Comparison of ENCODE assay signal across 16 mouse cellular contexts in genomic region chr11:102449043-102450008, GRCm38 (mm10). TPM values are rescaled to one million over a fixed set of nuclear protein-coding genes. Genes with fewer than 3 reads are reported as not detected.
A peak's percentile ranks its signal among the peaks of the same experiment; 100 is the strongest.
DNase-seq lines count a peak whose midpoint lies in the region; ATAC-seq and TF ChIP-seq lines count a peak whose summit lies in the region.
"Had no signal": no experiment of that assay in that cellular context is flagged by ENCODE, and none has a peak within 500 bp of the region (broad histone marks: within the 10 kb centered on the region; RNA-seq: fewer than 3 reads in every experiment).

No protein-coding gene starts in this region.

- WGBS in stomach, embryonic 15.5 days, result 44% methylated on average over 17 of the region's 17 CpGs

- H3K4me2 ChIP-seq in stomach, embryonic 15.5 days, result no peak overlapping the region
- H3K4me2 ChIP-seq: hindbrain, embryonic 12.5 days; lung, embryonic 14.5 days had no signal

- H3K9me3 ChIP-seq in stomach, embryonic 15.5 days, result no peaks in the 10 kb centered on the region
- H3K9me3 ChIP-seq: hindbrain, embryonic 12.5 days had no signal

- H3K4me1 ChIP-seq in stomach, embryonic 15.5 days, result peaks cover 37% of the 10 kb centered on the region

- intact Hi-C loops in left cerebral cortex, adult 2 months (cut with DNase I), result no loop called here
- intact Hi-C loops in left cerebral cortex, postnatal 10 days (cut with DNase I), result loop anchor here (10.0 kb wide), 1 partner anchor 205 kb away; no protein-coding TSS in a partner anchor
- intact Hi-C loops in gastrocnemius, postnatal 14 days (cut with DNase I; ENCODE audit: low total_unique reads), result no loop called here

- no peak overlapping the region for H3K4me3 ChIP-seq in left cerebral cortex, adult 2 months
- H3K4me3 ChIP-seq in stomach, embryonic 15.5 days (replicated peaks), result no peak overlapping the region
- H3K4me3 ChIP-seq: heart, adult 2 months; hindbrain, embryonic 12.5 days had no signal

- H3K36me3 ChIP-seq in stomach, embryonic 15.5 days, result no peaks in the 10 kb centered on the region
- H3K36me3 ChIP-seq: hindbrain, embryonic 12.5 days had no signal

- no peak for ATAC-seq in stomach, embryonic 15.5 days (ENCODE audit: insufficient read depth, low FRiP score, low read depth)
- ATAC-seq: activated CD4-positive, CD25-positive, alpha-beta regulatory T cell, adult 4 months; forebrain, embryonic 16.5 days had no signal

- peak; percentile 50 for DNase-seq in cerebellum, adult 11 months
- no peak for DNase-seq in cerebellum, postnatal 4 days (ENCODE audit: low spot score in 2 of 2)
- DNase-seq in left cerebral cortex, adult 2 months (ENCODE audit: extremely low spot score in 1 of 2, low spot score in 2 of 2), result no peak
- no peak for DNase-seq in left cerebral cortex, postnatal 10 days (ENCODE audit: extremely low spot score in 1 of 2, low spot score in 2 of 2)
- peak; percentile 48 to 60 for DNase-seq in cerebellum, postnatal 36 days
- no peak for DNase-seq in thymus, postnatal 36 days
- no peak for DNase-seq in gastrocnemius, postnatal 14 days
- DNase-seq: heart, adult 2 months; lung, embryonic 14.5 days; right cerebral cortex, postnatal 25 days; thymus, postnatal 25 days had no signal

- H3K9ac ChIP-seq in stomach, embryonic 15.5 days, result no peak overlapping the region
- H3K9ac ChIP-seq: hindbrain, embryonic 12.5 days; lung, embryonic 14.5 days had no signal

- peak overlapping the region; percentile 91 for H3K27ac ChIP-seq in left cerebral cortex, adult 2 months
- H3K27ac ChIP-seq in stomach, embryonic 15.5 days, result peak overlapping the region; percentile 74
- H3K27ac ChIP-seq: heart, adult 2 months; hindbrain, embryonic 12.5 days had no signal

- H3K27me3 ChIP-seq in stomach, embryonic 15.5 days (replicated peaks), result 0 out of 2 replicates have a peak, but pooled peaks cover 6% of the 10 kb centered on the region

- no peak for TF ChIP-seq CTCF in left cerebral cortex, adult 2 months (IDR thresholded peaks at IDR 0.05)

RNA-seq across cellular contexts. Expression of gene Fam171a2, which starts 1.8 kb away (rescaled TPM):
- 100 to 1,000 TPM; 117 to 123 TPM for total RNA-seq in left cerebral cortex, adult 2 months (2021)
- total RNA-seq in left cerebral cortex, postnatal 10 days (2021), result 100 to 1,000 TPM; 125 to 135 TPM
- 5.5 and 6.1 TPM in 2 replicates for polyA plus RNA-seq in stomach, embryonic 15.5 days (2015; fragmentation: Nextera tagmentation; extraction: Ambion mirVana)
- 1 to 10 TPM; 6.2 to 7.3 TPM for total RNA-seq in gastrocnemius, postnatal 14 days (2021)
- polyA plus RNA-seq: activated CD4-positive, CD25-positive, alpha-beta regulatory T cell, adult 4 months had no signal

RNA-seq across cellular contexts. Expression of gene Grn, which starts 19.2 kb away (rescaled TPM):
- 10 to 100 TPM; 58.1 to 66.2 TPM for total RNA-seq in left cerebral cortex, adult 2 months (2021)
- 10 to 100 TPM; 79.2 to 79.4 TPM for total RNA-seq in left cerebral cortex, postnatal 10 days (2021)
- 155 and 161 TPM in 2 replicates for polyA plus RNA-seq in stomach, embryonic 15.5 days (2015; fragmentation: Nextera tagmentation; extraction: Ambion mirVana)
- 10 to 100 TPM; 57.2 to 63.7 TPM for total RNA-seq in gastrocnemius, postnatal 14 days (2021)

RNA-seq across cellular contexts. Expression of gene Itga2b, which starts 20.6 kb away (rescaled TPM):
- total RNA-seq in left cerebral cortex, adult 2 months (2021), result 1 to 10 TPM; 2.5 to 4.1 TPM
- 1 to 10 TPM; 3.2 to 3.3 TPM for total RNA-seq in left cerebral cortex, postnatal 10 days (2021)
- 7.3 and 7.8 TPM in 2 replicates for polyA plus RNA-seq in stomach, embryonic 15.5 days (2015; fragmentation: Nextera tagmentation; extraction: Ambion mirVana)
- 1 to 10 TPM; 1.6 to 2.5 TPM for total RNA-seq in gastrocnemius, postnatal 14 days (2021)

RNA-seq across cellular contexts. Expression of gene Slc25a39, which starts 41.6 kb away (rescaled TPM):
- 10 to 100 TPM; 65.7 to 68.6 TPM for total RNA-seq in left cerebral cortex, adult 2 months (2021)
- total RNA-seq in left cerebral cortex, postnatal 10 days (2021), result 10 to 100 TPM; 64.8 to 66.7 TPM
- polyA plus RNA-seq in stomach, embryonic 15.5 days (2015; fragmentation: Nextera tagmentation; extraction: Ambion mirVana), result 256 and 259 TPM in 2 replicates
- 10 to 100 TPM; 46.6 to 48.9 TPM for total RNA-seq in gastrocnemius, postnatal 14 days (2021)

RNA-seq across cellular contexts. Expression of gene Rundc3a, which starts 56.1 kb away (rescaled TPM):
- 100 to 1,000 TPM; 505 to 522 TPM for total RNA-seq in left cerebral cortex, adult 2 months (2021)
- 100 to 1,000 TPM; 329 to 332 TPM for total RNA-seq in left cerebral cortex, postnatal 10 days (2021)
- polyA plus RNA-seq in stomach, embryonic 15.5 days (2015; fragmentation: Nextera tagmentation; extraction: Ambion mirVana), result 8.8 and 9.2 TPM in 2 replicates
- total RNA-seq in gastrocnemius, postnatal 14 days (2021), result under 1 TPM; 0.66 to 0.90 TPM
- total RNA-seq: megakaryocyte progenitor cell, adult 5-6 weeks had no signal

Comparison
In these comparisons a context has a peak if more than half of its experiments do, and no peak if none do; other contexts are left out.
1. DNase-seq: peak in cerebellum, adult 11 months (single experiment) and cerebellum, postnatal 36 days (2 of 2); none in cerebellum, postnatal 4 days (0 of 2), left cerebral cortex, adult 2 months (0 of 2), left cerebral cortex, postnatal 10 days (0 of 2), thymus, postnatal 36 days (0 of 2) and gastrocnemius, postnatal 14 days (single experiment).
2. RNA of gene Fam171a2, which starts 1.8 kb away (total RNA-seq): 125 to 135 TPM in left cerebral cortex, postnatal 10 days and 117 to 123 TPM in left cerebral cortex, adult 2 months; 6.2 to 7.3 TPM in gastrocnemius, postnatal 14 days; every median in the first group is over 10 times any median in the second.